Mouse (Mus musculus): ENCODE data around the gene Trak1. TPM values are rescaled to one million over a fixed set of nuclear protein-coding genes. Genes with fewer than 3 reads are reported as not detected.
"Not testable (repeated sequence)": the region's sequence is repeated elsewhere in the genome, so short reads cannot be mapped to it uniquely, and the experiment has no call there.

Gene Trak1
- total RNA-seq, 2 experiments from 2014 or later: 172 to 191 TPM

DNA sequence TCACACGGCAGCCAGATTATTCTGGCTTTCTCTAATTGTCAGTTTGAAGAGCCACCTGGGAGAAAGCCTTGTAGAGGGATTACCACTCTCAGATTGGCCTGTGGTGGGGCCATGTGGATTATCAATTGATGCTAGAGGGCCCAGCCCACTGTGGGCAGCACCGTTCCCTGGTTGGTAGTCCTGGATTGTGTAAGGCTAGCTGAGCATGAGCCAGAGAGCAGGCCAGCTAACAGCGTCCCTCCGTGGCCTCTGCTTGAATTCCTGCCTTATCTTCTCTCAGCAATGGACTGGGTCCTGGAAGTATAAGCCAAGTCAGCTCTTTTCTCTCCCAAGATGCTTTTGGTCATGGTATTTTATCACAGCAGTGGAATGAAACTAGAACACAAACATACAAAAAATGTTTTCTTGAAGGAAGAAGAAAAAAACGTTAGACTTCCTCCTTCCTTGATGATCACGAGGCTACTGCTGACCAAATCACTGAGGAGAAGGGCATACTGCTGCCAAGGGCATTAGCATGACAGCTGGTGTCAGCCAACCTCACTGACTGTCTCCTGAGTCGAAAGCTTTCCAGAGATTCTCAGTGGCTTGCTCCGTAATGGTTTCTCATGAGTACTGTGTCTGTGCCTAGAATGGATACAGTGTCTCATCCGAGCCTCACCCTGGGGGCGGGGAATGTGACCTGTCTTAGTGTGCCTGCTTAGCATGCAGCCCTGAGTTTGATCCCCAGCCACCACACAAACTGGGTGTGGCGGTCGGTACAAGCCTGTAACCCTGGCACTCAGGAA, 19.5 kb downstream of the Trak1 start:
- DNase-seq (ENCODE audit: low spot score): peak; percentile 81

GRCm38 (mm10) chr9:121319323-121319966, 22.1 kb downstream of the Trak1 start:
- DNase-seq (ENCODE audit: low spot score): no peak

DNA sequence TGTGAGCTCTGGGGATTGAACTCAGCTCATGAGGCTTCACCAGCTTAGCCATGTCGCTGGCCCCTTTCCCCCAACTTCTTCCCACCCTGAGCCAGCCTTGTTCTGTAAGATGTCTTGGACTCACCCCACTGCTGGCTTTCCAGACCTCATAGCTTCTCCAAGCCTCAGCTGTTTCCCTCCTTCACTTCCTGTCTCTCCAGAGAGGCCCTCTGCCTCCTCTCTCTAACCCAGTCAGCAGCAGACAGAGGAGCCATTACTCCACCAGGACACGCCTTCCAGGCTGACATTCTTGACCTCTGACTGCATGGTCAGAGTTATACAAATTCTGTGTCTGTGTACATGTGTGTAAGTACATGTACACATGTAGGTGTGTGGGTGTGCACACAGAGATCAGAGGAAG, 23.1 kb downstream of the Trak1 start:
- no peak for DNase-seq (ENCODE audit: low spot score)

- no peak for DNase-seq (ENCODE audit: low spot score)
These were observed 23.8 kb downstream of the Trak1 start for GRCm38 (mm10) chr9:121321118-121321517.

DNA sequence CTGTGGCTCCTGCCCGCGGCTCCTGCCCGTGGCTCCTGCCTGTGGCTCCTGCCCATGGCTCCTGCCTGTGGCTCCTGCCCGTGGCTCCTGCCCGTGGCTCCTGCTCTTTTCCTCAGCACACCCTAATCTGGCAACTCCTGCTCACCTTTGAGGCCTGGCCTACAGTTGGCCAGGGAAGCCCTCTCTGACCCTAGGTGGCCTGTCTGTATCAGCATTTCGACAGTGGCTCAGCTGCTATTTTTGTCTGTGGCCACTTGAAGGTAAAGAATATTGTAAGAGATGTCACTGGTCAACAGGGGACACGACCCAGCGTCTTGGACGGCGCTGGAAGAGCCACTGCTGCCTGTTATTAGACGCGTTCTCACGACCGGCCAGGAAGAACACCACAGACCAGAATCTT, 24.7 kb downstream of the Trak1 start:
- no peak for DNase-seq (ENCODE audit: low spot score)

DNA sequence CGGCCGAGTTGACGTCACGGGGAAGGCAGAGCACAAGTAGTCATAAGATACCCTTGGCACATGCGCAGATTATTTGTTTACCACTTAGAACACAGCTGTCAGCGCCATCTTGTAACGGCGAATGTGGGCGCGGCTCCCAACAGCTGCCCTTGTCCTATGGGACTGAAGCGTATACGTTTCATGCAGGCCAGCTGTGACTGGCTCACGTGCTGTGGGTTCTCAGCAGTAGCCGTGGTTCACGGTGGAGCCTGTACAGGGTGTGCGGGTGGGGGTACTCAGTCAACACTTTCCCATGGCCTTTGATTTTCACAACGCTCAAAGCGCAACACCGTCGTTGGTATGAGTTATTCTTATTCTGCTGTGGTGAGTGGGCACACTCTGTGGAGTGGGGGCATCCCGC, 31.0 kb downstream of the Trak1 start:
- not testable (repeated sequence) for DNase-seq (ENCODE audit: low spot score)

- peak; percentile 47 for DNase-seq (ENCODE audit: low spot score)
These were observed 31.9 kb downstream of the Trak1 start for GRCm38 (mm10) chr9:121329181-121329580.

GRCm38 (mm10) chr9:121330065-121330464, 32.8 kb downstream of the Trak1 start:
- DNase-seq (ENCODE audit: low spot score): no peak

DNA sequence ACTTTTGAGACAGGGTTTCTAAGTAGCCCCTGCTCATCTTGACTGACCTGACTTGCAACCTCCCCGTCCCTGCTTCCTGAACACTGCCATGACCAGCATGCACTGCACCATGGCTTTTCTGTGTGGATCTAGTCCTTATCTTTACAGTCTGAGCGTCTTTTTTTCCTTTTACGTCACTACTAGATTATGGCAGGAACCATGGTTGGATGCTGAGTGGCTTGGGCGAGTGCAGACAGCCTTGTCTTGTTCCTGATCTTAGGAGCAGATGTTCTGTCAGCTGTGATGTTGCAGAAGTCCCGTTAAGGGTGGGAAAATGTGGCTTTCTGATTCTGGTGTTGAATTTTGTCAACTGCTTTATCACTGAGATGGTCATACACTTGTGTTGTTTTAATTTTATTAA, 34.1 kb downstream of the Trak1 start:
- no peak for DNase-seq (ENCODE audit: low spot score)

DNA sequence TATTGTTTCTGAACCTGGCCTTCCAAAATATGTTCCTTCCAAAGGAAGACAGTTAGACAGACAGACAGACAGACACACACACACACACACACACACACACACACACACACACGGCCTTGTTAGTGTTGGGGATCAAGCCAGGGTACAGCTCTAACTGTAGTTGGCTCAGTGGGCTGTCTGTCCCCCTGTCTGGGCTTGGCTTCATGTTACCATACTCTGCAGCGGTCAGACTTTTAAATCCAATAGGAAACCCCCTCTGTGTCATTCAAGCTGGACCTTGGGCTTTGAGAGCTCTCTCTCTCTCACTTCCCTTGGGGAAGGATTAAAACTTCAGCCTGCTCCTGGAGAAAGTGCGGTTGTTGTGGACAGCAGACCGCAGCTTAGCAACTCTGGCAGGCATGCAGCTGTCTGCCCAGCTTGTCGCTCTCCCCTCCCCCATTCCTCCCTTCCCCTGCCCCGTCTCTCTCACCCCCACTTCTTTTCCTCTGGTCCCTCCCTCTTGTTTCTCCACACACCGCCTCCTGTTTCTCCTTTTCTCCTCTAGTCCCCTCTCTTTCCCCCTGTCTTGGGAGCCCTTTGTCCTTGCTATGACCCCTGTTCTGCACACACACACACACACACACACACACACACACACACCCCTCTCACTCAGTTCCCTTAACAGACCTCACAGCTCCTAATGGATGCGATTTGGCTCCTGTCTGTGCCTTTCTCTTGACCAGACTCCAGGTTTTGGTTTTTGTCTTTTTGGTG, 34.8 kb downstream of the Trak1 start:
- DNase-seq (ENCODE audit: low spot score): peak; percentile 55

DNA sequence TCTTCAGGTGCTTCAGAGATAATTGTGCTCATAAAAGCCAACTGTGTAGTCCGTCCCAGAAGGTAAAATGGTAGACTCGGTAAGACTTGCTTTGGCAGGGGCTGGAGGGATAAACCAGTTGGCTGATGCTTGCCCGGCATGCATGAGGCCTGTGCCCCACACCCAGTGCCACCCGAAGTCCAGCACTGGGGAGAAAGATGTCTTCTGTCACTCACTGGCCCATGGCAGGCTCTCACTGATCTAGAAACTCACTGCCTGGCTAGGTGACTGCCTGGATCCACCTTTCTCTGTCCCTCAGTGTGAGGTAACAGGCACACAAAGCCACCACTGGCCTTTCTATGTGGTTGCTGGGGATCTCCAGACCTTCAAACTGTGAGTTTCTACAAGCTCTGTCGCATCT, 36.3 kb downstream of the Trak1 start:
- no peak for DNase-seq (ENCODE audit: low spot score)

DNA sequence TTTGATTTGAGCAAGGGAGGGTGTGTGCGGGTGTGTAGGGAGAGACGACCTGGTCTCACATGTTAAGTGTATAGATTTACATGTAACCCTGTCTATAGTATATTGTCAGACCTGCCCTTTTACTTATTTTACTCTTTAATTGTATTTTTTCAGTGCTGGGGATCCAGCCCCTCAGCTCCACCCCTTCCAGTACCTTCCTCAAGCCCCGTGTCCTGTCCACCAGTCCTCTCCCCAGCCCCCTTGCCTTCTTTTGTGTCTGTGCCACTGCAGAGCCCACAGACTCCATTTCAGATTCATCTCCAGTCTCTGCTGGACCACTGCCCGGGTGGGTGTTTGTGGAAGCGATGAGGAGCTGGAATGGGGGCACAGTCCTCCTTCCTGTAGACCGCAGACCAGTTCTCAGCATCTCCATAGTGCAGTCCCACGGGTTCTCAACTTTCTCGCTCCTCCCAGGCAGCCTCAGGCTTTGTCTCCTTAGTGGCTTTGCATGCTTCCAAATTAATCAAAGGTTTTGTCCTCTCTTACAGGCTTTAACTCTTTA, 37.1 kb downstream of the Trak1 start:
- no peak for DNase-seq (ENCODE audit: low spot score)

DNA sequence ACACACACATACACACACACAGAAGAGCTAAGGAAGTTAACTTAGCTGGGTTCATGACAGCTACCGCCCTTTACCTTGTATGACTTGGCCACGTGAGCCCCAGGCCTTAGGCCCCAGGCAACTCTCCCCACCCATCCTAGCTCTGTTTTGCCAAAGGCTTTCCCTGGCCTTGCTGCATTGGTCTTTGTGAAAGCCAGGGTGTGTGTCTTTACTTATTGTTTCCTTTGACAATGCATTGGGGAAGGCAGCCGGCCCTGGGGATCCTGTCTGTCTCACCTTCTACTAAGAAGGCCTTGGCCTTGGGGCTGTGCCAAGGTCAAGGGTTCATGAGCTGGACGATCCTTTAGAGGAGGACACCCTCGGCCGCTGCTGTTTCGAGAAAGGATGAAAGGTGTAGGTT, 38.3 kb downstream of the Trak1 start:
- no peak for DNase-seq (ENCODE audit: low spot score)

- DNase-seq (ENCODE audit: low spot score): no peak
These were observed 39.1 kb downstream of the Trak1 start for GRCm38 (mm10) chr9:121336324-121336946.

DNA sequence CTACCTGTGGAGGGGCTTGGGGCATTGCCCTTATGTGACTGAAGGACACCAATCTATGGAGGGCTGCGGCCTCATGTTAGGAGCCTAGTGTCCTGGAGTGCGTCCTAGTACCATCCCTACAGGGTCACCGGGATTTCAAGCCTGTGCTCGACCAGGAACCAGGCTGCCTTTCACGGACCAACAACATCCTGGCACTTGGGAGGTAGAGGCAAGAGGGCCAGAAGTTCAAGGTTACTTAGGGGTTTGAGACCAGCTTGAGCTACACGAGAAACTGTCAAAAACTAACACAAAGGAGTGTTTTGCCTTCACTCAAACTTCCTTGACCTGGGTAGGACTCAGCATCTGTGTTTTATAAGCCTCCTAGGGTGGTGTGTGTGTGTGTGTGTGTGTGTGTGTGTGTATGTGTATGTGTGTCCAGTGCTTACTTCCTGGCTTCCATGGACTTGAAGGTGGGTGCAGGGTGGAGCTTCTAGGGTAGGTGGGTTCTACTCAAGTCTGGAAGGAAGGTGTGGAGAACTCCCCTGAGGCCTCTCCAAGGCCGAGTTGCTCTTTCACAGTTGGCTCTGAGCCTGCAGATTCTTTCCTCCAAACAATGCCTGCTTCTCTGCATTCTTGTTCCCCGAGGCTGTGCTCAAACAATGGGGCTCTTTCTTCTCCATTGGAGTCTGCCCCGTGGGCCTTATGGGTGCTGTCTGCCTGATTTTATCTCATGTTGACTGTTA, 40.1 kb downstream of the Trak1 start:
- DNase-seq (ENCODE audit: low spot score): no peak

- no peak for DNase-seq (ENCODE audit: low spot score)
These were observed 40.6 kb downstream of the Trak1 start for GRCm38 (mm10) chr9:121337938-121338289.

DNA sequence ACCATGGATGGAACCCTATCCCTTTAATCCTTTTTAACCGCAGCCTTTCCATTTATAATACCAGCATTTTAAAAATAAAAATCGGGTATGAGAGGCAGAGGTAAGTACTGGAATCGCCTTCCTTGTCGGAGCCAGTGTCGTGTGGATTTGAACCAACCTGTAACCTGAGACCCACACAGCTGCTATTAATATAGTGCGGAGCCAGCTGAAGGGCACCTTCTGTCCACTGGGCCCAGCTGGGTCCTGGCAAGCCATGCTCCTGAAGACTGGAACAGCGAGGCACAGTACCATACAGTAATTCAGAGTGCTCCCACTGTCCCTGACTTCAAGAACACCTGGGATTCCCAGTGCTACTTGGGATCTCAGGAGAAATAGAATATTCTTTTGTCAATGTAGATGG, 44.5 kb downstream of the Trak1 start:
- peak; percentile 81 for DNase-seq (ENCODE audit: low spot score)

DNA sequence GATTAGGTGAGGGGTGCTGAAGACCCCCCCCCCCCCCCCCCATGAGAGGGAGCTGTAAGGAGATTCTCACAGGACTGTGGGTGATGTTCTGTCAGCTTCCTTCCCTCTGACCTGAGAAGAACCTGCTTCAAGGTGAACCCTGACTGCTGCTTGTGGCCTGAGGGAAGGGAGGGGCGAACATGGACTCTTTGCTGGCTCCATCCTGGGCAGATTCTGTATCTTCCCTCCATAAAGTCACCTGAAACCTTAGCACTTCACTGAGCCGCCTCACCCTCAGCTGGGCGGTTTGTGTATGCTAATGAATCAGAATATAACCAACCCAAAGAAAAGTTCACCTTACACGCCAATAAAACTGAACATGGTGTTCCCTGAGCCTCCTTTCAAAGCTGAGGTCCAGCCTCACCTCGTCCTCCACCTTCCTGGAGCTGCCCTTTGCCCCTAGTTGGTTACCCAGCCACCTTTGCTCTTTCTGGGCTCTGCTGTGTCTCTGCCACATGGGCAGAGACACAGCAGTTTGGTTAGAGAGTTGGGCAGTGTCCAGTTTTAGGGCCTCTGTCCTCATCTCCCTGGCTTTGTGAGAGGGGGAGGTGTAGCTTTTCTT, 45.3 kb downstream of the Trak1 start:
- no peak for DNase-seq (ENCODE audit: low spot score)

DNA sequence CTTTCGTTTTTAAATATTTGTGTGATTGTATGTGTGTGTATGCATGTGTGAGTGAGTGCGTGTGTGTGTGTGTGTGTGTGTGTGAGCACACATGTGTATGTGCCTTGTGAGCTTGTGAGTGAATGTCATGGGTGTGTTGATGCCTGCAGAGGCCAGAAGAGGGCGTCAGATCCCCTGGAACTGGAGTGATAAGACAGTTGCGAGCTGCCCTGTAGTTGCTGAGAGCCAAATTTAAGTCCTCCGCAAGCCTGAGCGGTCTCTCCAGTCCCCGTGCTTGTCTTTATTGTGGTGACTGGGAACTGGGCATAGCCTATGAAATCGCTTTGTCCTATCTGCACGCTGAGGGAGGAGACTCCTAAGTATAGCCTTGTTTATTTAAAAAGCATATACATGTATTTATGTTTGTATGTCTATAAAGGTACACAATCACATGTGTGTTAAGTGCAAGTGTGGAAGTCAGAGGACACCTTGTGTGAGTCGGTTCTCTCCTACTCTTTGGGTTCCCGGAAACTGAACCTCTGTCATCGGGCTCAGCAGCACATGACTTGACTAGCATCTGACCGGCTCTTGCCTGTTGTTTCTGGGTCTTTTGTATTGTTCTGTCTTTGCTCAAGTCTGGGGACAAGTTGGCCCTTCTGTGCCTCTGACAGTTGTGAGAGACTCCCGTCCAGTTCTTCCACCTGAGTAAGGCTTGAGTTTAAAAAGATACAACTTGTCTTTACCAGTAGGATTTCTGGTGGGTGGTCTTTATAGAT, 46.0 kb downstream of the Trak1 start:
- no peak for DNase-seq (ENCODE audit: low spot score)

- no peak for DNase-seq (ENCODE audit: low spot score)
These were observed 47.0 kb downstream of the Trak1 start for GRCm38 (mm10) chr9:121344344-121344743.

Measured in gastrocnemius, adult 18-20 months (tissue).